Mouse (Mus musculus) limb, embryonic 14.5 days (tissue): ENCODE data around the gene Vmac. TPM values are rescaled to one million over a fixed set of nuclear protein-coding genes. Genes with fewer than 3 reads are reported as not detected.

Source experiments
- ATAC-seq: fragments of 200-750 bp; cut with Nextera tagmentation; 2 replicates; pipeline ENCODE4 v1.8.0; 2017; ENCODE audit warnings: low read depth, moderate number of reproducible peaks, moderate TSS enrichment; ENCODE audit not compliant: low FRiP score
- DNase-seq: peaks from one replicate; pipeline ENCODE4 v3.0.0-alpha.2; 2015; ENCODE audit warnings: low spot score
- H3K27ac ChIP-seq: fragments of 300-500 bp; sonication (generic); replicated peaks from 2 replicates; pipeline ENCODE4 v1.5.1; 2014; ENCODE audit warnings: low read depth, mild to moderate bottlenecking, low read length, moderate library complexity, mixed read lengths
- H3K27me3 ChIP-seq: fragments of 300-500 bp; sonication (generic); 2 replicates; pipeline ENCODE4 v1.6.1; 2014; ENCODE audit warnings: low read length, mixed read lengths; ENCODE audit not compliant: control insufficient read depth, insufficient read depth
- H3K36me3 ChIP-seq: fragments of 300-500 bp; sonication (generic); 2 replicates; pipeline ENCODE4 v1.6.1; 2014; ENCODE audit warnings: mild to moderate bottlenecking, low read length, moderate library complexity, mixed read lengths; ENCODE audit not compliant: control insufficient read depth, insufficient read depth
- H3K4me1 ChIP-seq: fragments of 300-500 bp; sonication (generic); 2 replicates; pipeline ENCODE4 v1.6.1; 2014; ENCODE audit warnings: antibody characterized with exemption, low read length, mixed read lengths; ENCODE audit not compliant: control insufficient read depth, insufficient read depth
- H3K4me2 ChIP-seq: fragments of 300-500 bp; sonication (generic); replicated peaks from 2 replicates; pipeline ENCODE4 v1.6.1; 2014; ENCODE audit warnings: low read depth, mild to moderate bottlenecking, low read length, moderate library complexity; ENCODE audit not compliant: severe bottlenecking
- H3K4me3 ChIP-seq: fragments of 300-500 bp; sonication (generic); replicated peaks from 2 replicates; pipeline ENCODE4 v1.5.1; 2014; ENCODE audit warnings: low read length
- H3K9ac ChIP-seq: fragments of 300-500 bp; sonication (generic); 2 replicates; pipeline ENCODE4 v1.6.1; 2014; ENCODE audit warnings: mild to moderate bottlenecking, low read depth, low read length, moderate library complexity; ENCODE audit not compliant: severe bottlenecking
- H3K9me3 ChIP-seq: fragments of 300-500 bp; sonication (generic); 2 replicates; pipeline ENCODE4 v1.6.1; 2016; ENCODE audit warnings: low read length; ENCODE audit not compliant: control insufficient read depth
- POLR2A ChIP-seq: fragments of 200-500 bp; IDR thresholded peaks from 2 replicates; pipeline ENCODE4 v1.8.0; 2012; ENCODE audit warnings: inconsistent platforms, mild to moderate bottlenecking, moderate library complexity, borderline replicate concordance; ENCODE audit not compliant: insufficient read depth, insufficient read length; ENCODE audit errors: extremely low read depth
- WGBS: fragments of 180-500 bp; shearing (Covaris S2); extraction: QIAGEN DNeasy Blood & Tissue Kit; methylation state at CpG from one replicate; pipeline ENCODE4 v1.1.7; 2014; 5-methylcytosine and 5-hydroxymethylcytosine counted together
- polyA plus RNA-seq, 2 experiments: library from polyadenylated mRNA; depleted of rRNA in 1 of 2; stranded (reverse) in 1 of 2; unstranded in 1 of 2; fragments of >200 nt; fragmentation: Nextera tagmentation in 1 of 2; extraction: Ambion mirVana in 1 of 2; gene quantifications; 2 replicates each; pipeline versions ENCODE4 v1.2.1 to v1.2.3; 2012 to 2014

The Vmac gene
- polyA plus RNA-seq, 2 experiments: 23.4 to 24.1 TPM

DNA sequence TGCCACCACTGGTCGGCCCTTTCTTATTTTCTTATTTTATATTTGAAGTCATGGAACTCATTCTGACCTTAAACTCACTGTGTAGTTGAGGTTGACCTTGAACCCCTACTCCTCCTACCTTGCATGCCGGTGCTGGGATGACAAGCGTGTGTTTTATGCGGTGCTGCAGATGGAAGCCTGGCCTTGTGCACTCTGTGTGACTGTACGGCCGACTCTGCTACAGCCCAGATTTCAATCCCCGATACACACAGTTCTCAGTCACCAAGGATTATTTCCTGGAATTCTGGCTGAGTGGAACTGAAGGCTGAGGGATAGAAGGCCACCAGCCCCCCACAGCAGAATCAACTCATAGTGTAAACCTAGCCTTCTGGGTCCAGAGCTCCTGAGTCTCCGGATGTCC lies 48.1 kb downstream of the Vmac start:
- WGBS: 87% methylated on average over 8 of the region's 8 CpGs
- ATAC-seq: no peak
- Histone ChIP-seq H3K9ac (no peak overlapping the region), H3K4me1 (peaks cover 6% of the 10 kb centered on the region; the same call in 1 of the 2 replicates), H3K9me3 (no peaks in the 10 kb centered on the region), H3K36me3 (no peaks in the 10 kb centered on the region), H3K4me2 (no peak overlapping the region), H3K4me3 (no peak overlapping the region), H3K27me3 (no peaks in the 10 kb centered on the region), H3K27ac (no peak overlapping the region)
- no peak for TF ChIP-seq POLR2A
- no peak for DNase-seq

DNA sequence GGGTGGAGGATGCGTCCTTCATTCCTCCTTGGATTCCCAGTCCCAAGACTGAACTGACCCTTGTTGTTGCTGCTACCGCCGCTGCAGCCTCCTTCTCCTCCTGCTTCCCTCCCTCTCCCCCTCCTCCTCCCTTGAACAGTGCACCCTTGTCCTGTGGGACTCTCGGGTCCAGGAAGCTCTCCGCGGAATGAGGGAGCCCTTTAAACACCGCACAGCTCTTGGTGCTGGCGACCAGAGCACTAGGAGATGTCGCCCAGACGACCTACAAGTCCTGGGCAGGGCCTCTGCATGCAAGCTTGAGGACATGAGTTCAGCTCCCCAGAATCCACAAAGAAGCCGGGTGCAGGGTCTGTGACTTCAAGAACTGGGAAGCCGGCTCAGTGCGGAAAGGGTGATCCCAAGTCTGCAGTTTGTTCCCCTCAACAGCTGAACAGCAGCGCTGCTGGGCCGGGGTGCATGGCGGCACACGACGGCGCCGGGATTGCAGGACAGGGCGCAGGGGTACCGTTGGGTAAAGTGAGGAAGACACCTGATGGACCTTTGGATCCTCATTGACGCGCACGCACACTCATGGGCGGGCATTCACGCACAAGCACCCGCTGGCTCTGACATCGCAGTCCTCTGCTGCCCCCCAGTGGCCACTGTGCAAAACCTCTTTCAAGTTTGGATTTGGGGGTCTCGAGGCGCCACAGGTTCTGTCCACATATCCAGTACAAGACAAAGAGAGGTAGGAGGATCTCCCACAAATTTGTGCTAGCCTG lies 49.3 kb downstream of the Vmac start:
- peak overlapping the region; percentile 73 for H3K4me2 ChIP-seq
- no peak for ATAC-seq

DNA sequence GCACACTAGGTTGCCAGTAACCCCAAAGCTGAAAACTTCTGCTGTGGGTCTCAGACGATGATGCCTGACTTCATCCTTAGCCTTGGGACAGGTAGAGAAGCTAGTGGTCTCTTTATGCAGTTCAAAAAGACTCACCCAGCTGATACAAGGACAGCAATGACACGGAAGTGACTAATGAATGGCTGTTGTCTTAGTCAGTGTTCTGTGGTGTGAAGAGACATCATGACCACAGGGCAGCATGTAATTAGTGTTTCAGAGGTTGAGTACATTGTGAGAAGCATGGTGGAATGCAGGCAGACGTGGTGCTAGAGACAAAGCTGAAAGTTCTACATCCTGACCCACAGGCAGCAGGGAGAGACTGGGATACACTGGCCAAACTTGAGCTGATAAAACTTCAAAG lies 50.2 kb downstream of the Vmac start:
- TF ChIP-seq POLR2A: no peak
- DNase-seq: no peak
- WGBS: 71% methylated on average over 3 of the region's 3 CpGs

More for the DNA sequence above, 49.3 kb downstream of the Vmac start:
- TF ChIP-seq POLR2A: no peak
- Histone ChIP-seq H3K27me3 (no peaks in the 10 kb centered on the region), H3K4me1 (peaks cover 5% of the 10 kb centered on the region; the same call in 1 of the 2 replicates), H3K9me3 (no peaks in the 10 kb centered on the region), H3K9ac (peak overlapping the region; percentile 38), H3K36me3 (no peaks in the 10 kb centered on the region), H3K27ac (no peak overlapping the region), H3K4me3 (peak overlapping the region; percentile 36)
- 4% methylated on average over 31 of the region's 31 CpGs for WGBS
- DNase-seq: peak; percentile 77

DNA sequence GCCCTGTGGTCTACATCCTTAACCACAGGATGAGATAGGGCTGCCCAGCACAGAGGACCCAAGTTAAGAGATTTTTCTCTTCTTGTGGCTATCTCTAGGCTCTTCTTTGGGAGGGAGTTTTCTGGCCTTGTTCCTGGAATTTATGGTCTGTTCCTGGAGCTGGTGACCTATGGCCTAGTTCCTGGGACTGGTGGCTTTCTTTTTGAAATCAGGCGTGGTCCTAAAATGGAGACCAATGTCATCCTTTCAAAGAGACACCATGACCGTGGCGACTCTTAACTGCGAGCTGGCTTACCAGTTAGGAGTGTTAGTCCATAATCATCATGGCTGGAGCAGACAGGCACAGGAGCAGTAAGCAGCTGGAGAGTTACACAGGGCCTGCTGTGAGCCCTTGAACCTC lies 51.4 kb downstream of the Vmac start:
- Histone ChIP-seq H3K4me2 (no peak overlapping the region), H3K9me3 (no peaks in the 10 kb centered on the region), H3K27ac (no peak overlapping the region), H3K4me1 (peaks cover 5% of the 10 kb centered on the region; the same call in 1 of the 2 replicates), H3K36me3 (no peaks in the 10 kb centered on the region), H3K9ac (no peak overlapping the region), H3K27me3 (no peaks in the 10 kb centered on the region), H3K4me3 (no peak overlapping the region)
- no peak for TF ChIP-seq POLR2A
- ATAC-seq: no peak
- WGBS: 76% methylated on average over 4 of the region's 4 CpGs
- DNase-seq: no peak

More for the DNA sequence above, 50.2 kb downstream of the Vmac start:
- H3K4me2 ChIP-seq: no peak overlapping the region
- H3K36me3 ChIP-seq: no peaks in the 10 kb centered on the region
- H3K9ac ChIP-seq: no peak overlapping the region
- H3K9me3 ChIP-seq: no peaks in the 10 kb centered on the region
- ATAC-seq: no peak
- no peak overlapping the region for H3K27ac ChIP-seq
- peaks cover 5% of the 10 kb centered on the region; the same call in 1 of the 2 replicates for H3K4me1 ChIP-seq
- H3K4me3 ChIP-seq: no peak overlapping the region
- no peaks in the 10 kb centered on the region for H3K27me3 ChIP-seq

DNA sequence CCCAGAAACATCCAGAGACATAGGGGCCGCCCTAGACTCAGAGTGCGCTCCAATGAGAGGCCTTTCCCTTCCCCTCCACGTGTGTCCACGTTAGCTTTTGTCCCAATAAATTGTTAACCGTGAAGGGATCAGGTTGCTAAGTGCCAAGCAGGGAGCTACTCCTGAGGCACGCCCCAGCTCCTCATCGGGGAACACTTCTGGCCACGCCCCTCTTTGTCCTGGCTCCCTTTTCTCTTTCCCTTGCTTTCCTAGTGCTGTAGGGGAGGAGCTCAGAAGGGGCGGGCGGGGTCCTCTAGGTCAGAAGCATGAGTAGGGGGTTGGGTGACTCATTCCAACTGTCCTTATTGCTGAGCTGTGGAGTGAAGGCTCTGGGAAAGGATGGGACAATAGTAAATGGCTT lies 53.5 kb downstream of the Vmac start:
- WGBS: 5% methylated on average over 10 of the region's 10 CpGs
- Histone ChIP-seq H3K4me2 (0 out of 2 replicates have a peak overlapping the region, but pooled peaks have one; percentile 22), H3K4me1 (peaks cover 5% of the 10 kb centered on the region; the same call in 1 of the 2 replicates), H3K4me3 (no peak overlapping the region), H3K9ac (no peak overlapping the region), H3K27me3 (no peaks in the 10 kb centered on the region), H3K9me3 (no peaks in the 10 kb centered on the region), H3K27ac (no peak overlapping the region), H3K36me3 (no peaks in the 10 kb centered on the region)
- no peak for TF ChIP-seq POLR2A
- no peak for DNase-seq
- peak; percentile 31; the same call in 1 of the 2 replicates for ATAC-seq

Other genes with a start within 250 kb of the Vmac start
- 483 and 667 TPM in 2 replicates for gene Ptprs, start 241.5 kb downstream of the Vmac start, polyA plus RNA-seq (2012; rRNA removed)
- 116 and 131 TPM in 2 replicates for gene Ptprs, start 241.5 kb downstream of the Vmac start, polyA plus RNA-seq (2014; fragmentation: Nextera tagmentation; extraction: Ambion mirVana)
- not detected in 2 replicates for gene Znrf4, start 205.6 kb downstream of the Vmac start, polyA plus RNA-seq (2012; rRNA removed)
- gene Znrf4, start 205.6 kb downstream of the Vmac start, polyA plus RNA-seq (2014; fragmentation: Nextera tagmentation; extraction: Ambion mirVana): 0.17 TPM in 1 of 2 replicates, not detected in the other
- gene Gm20219, start 163.6 kb downstream of the Vmac start, polyA plus RNA-seq (2012; rRNA removed): 7.7 and 8.7 TPM in 2 replicates
- 5.7 and 9.1 TPM in 2 replicates for gene Gm20219, start 163.6 kb downstream of the Vmac start, polyA plus RNA-seq (2014; fragmentation: Nextera tagmentation; extraction: Ambion mirVana)
- gene Safb2, start 133.4 kb downstream of the Vmac start, polyA plus RNA-seq (2012; rRNA removed): 99.9 and 133 TPM in 2 replicates
- 52.1 and 66.3 TPM in 2 replicates for gene Safb2, start 133.4 kb downstream of the Vmac start, polyA plus RNA-seq (2014; fragmentation: Nextera tagmentation; extraction: Ambion mirVana)
- 157 and 169 TPM in 2 replicates for gene Safb, start 133.2 kb downstream of the Vmac start, polyA plus RNA-seq (2012; rRNA removed)
- gene Safb, start 133.2 kb downstream of the Vmac start, polyA plus RNA-seq (2014; fragmentation: Nextera tagmentation; extraction: Ambion mirVana): 71.8 and 83.6 TPM in 2 replicates
- gene 2410015M20Rik, start 108.3 kb downstream of the Vmac start, polyA plus RNA-seq (2012; rRNA removed): 112 and 141 TPM in 2 replicates
- gene 2410015M20Rik, start 108.3 kb downstream of the Vmac start, polyA plus RNA-seq (2014; fragmentation: Nextera tagmentation; extraction: Ambion mirVana): 257 and 294 TPM in 2 replicates
- gene Rpl36, start 104.6 kb downstream of the Vmac start, polyA plus RNA-seq (2012; rRNA removed): 2,428 and 2,960 TPM in 2 replicates
- 2,222 and 2,347 TPM in 2 replicates for gene Rpl36, start 104.6 kb downstream of the Vmac start, polyA plus RNA-seq (2014; fragmentation: Nextera tagmentation; extraction: Ambion mirVana)
- gene Lonp1, start 91.1 kb downstream of the Vmac start, polyA plus RNA-seq (2012; rRNA removed): 76.7 and 79.4 TPM in 2 replicates
- 45.6 and 54.9 TPM in 2 replicates for gene Lonp1, start 91.1 kb downstream of the Vmac start, polyA plus RNA-seq (2014; fragmentation: Nextera tagmentation; extraction: Ambion mirVana)
- 1.0 TPM in 2 replicates for gene Catsperd, start 89.9 kb downstream of the Vmac start, polyA plus RNA-seq (2012; rRNA removed)
- gene Catsperd, start 89.9 kb downstream of the Vmac start, polyA plus RNA-seq (2014; fragmentation: Nextera tagmentation; extraction: Ambion mirVana): 0.48 and 0.58 TPM in 2 replicates
- gene Ranbp3, start 44.7 kb downstream of the Vmac start, polyA plus RNA-seq (2012; rRNA removed): 139 and 154 TPM in 2 replicates
- gene Ranbp3, start 44.7 kb downstream of the Vmac start, polyA plus RNA-seq (2014; fragmentation: Nextera tagmentation; extraction: Ambion mirVana): 86.3 and 93.8 TPM in 2 replicates
- gene Ndufa11, start 255 bp downstream of the Vmac start, polyA plus RNA-seq (2012; rRNA removed): 251 and 322 TPM in 2 replicates
- gene Ndufa11, start 255 bp downstream of the Vmac start, polyA plus RNA-seq (2014; fragmentation: Nextera tagmentation; extraction: Ambion mirVana): 469 and 480 TPM in 2 replicates
- 24.1 and 36.7 TPM in 2 replicates for gene Nrtn, start 39.5 kb upstream of the Vmac start, polyA plus RNA-seq (2012; rRNA removed)
- gene Nrtn, start 39.5 kb upstream of the Vmac start, polyA plus RNA-seq (2014; fragmentation: Nextera tagmentation; extraction: Ambion mirVana): 31.9 and 36.5 TPM in 2 replicates
- 107 and 144 TPM in 2 replicates for gene Dus3l, start 46.7 kb upstream of the Vmac start, polyA plus RNA-seq (2012; rRNA removed)
- gene Dus3l, start 46.7 kb upstream of the Vmac start, polyA plus RNA-seq (2014; fragmentation: Nextera tagmentation; extraction: Ambion mirVana): 43.6 and 44.4 TPM in 2 replicates
- gene Prr22, start 52.2 kb upstream of the Vmac start, polyA plus RNA-seq (2012; rRNA removed): 4.5 and 5.0 TPM in 2 replicates
- gene Prr22, start 52.2 kb upstream of the Vmac start, polyA plus RNA-seq (2014; fragmentation: Nextera tagmentation; extraction: Ambion mirVana): 0.58 and 0.97 TPM in 2 replicates
- 8.2 and 12.1 TPM in 2 replicates for gene Rfx2, start 113.0 kb upstream of the Vmac start, polyA plus RNA-seq (2012; rRNA removed)
- gene Rfx2, start 113.0 kb upstream of the Vmac start, polyA plus RNA-seq (2014; fragmentation: Nextera tagmentation; extraction: Ambion mirVana): 4.2 and 4.5 TPM in 2 replicates
- gene Acsbg2, start 156.4 kb upstream of the Vmac start, polyA plus RNA-seq (2012; rRNA removed): 0.03 TPM in 1 of 2 replicates, not detected in the other
- gene Acsbg2, start 156.4 kb upstream of the Vmac start, polyA plus RNA-seq (2014; fragmentation: Nextera tagmentation; extraction: Ambion mirVana): not detected in 2 replicates
- gene 1700061G19Rik, start 157.5 kb upstream of the Vmac start, polyA plus RNA-seq (2012; rRNA removed): 0.03 and 0.08 TPM in 2 replicates
- gene 1700061G19Rik, start 157.5 kb upstream of the Vmac start, polyA plus RNA-seq (2014; fragmentation: Nextera tagmentation; extraction: Ambion mirVana): 0.26 TPM in 2 replicates
- 98.3 and 132 TPM in 2 replicates for gene Mllt1, start 217.4 kb upstream of the Vmac start, polyA plus RNA-seq (2012; rRNA removed)
- gene Mllt1, start 217.4 kb upstream of the Vmac start, polyA plus RNA-seq (2014; fragmentation: Nextera tagmentation; extraction: Ambion mirVana): 34.5 and 36.3 TPM in 2 replicates